Mouse (Mus musculus) adrenal gland, adult 2 months (tissue): ENCODE data around the gene Wdr73. TPM values are rescaled to one million over a fixed set of nuclear protein-coding genes. Genes with fewer than 3 reads are reported as not detected.
"Not testable (repeated sequence)": the region's sequence is repeated elsewhere in the genome, so short reads cannot be mapped to it uniquely, and the experiment has no call there.

ENCODE experiments used
- DNase-seq: peaks from one replicate; pipeline ENCODE4 v3.0.0; 2021
- long read RNA-seq: library from polyadenylated mRNA; stranded (forward); transcript quantifications from one replicate; pipeline ENCODE4 v2.0.0, GENCODE M21; 2021
- polyA plus RNA-seq: library from polyadenylated mRNA; depleted of rRNA; stranded (reverse); fragments of >200 nt; gene quantifications from 2 replicates; pipeline ENCODE4 v1.2.3, GENCODE M21; 2012; rRNA removed
- total RNA-seq, 2 experiments: library from RNA; stranded (reverse); gene quantifications; 2 replicates each; pipeline ENCODE4 v1.2.3; 2021

The Wdr73 gene
- total RNA-seq (10 to 100 TPM in 1 of 2 experiments, 1 to 10 TPM in 1; 9.5 to 24.4 TPM), polyA plus RNA-seq (9.5 and 15.8 TPM in 2 replicates)
- long read RNA-seq, transcript Wdr73-201 (8 exons, 2,114 nt) = major isoform, 10 of 24 reads
- long read RNA-seq, partial matches to known transcripts = 1 of 24 reads
- long read RNA-seq, other reads (novel, unspliced or antisense) = 8 of 24 reads

- DNase-seq = peak; percentile 94
Measured at GRCm38 (mm10) chr7:80900944-80901501, at the start of gene Wdr73. TSS of gene Wdr73 (minus strand) at chr7:80901269.

GRCm38 (mm10) chr7:80947445-80948350 lies 46.6 kb upstream of the Wdr73 start, which contains the start of gene Sec11a:
TSS of gene Sec11a (minus strand) at chr7:80947780.
- peak; percentile 95 for DNase-seq

GRCm38 (mm10) chr7:80939808-80940207 lies 38.7 kb upstream of the Wdr73 start:
- DNase-seq = no peak

- DNase-seq = not testable (repeated sequence)
Measured at GRCm38 (mm10) chr7:80937304-80937666, 36.2 kb upstream of the Wdr73 start.

GRCm38 (mm10) chr7:80936617-80937303 lies 35.7 kb upstream of the Wdr73 start:
- DNase-seq = not testable (repeated sequence)

- DNase-seq = no peak
Measured at GRCm38 (mm10) chr7:80935834-80936233, 34.8 kb upstream of the Wdr73 start.

- DNase-seq = no peak
Measured at GRCm38 (mm10) chr7:80932777-80933176, 31.7 kb upstream of the Wdr73 start.

- no peak for DNase-seq
Measured at GRCm38 (mm10) chr7:80931618-80932207, 30.6 kb upstream of the Wdr73 start.

- DNase-seq = no peak
Measured at GRCm38 (mm10) chr7:80923165-80923564, 22.1 kb upstream of the Wdr73 start.

- no peak for DNase-seq
Measured at GRCm38 (mm10) chr7:80919647-80920008, 18.6 kb upstream of the Wdr73 start.

GRCm38 (mm10) chr7:80918982-80919646 lies 18.0 kb upstream of the Wdr73 start:
- no peak for DNase-seq

- no peak for DNase-seq
Measured at GRCm38 (mm10) chr7:80917916-80918465, 16.9 kb upstream of the Wdr73 start.

- no peak for DNase-seq
Measured at GRCm38 (mm10) chr7:80912496-80912895, 11.4 kb upstream of the Wdr73 start.

- no peak for DNase-seq
Measured at GRCm38 (mm10) chr7:80911053-80911452, 10.0 kb upstream of the Wdr73 start.

GRCm38 (mm10) chr7:80904921-80905515 lies 3.9 kb upstream of the Wdr73 start, which contains the start of gene Nmb:
TSS of gene Nmb (minus strand) at chr7:80905076.
- peak; percentile 80 for DNase-seq

GRCm38 (mm10) chr7:80903625-80904422 lies 2.8 kb upstream of the Wdr73 start:
- no peak for DNase-seq

GRCm38 (mm10) chr7:80901541-80902274 lies 639 bp upstream of the Wdr73 start:
- peak; percentile 28 for DNase-seq

- no peak for DNase-seq
Measured at GRCm38 (mm10) chr7:80897721-80898120, 3.3 kb downstream of the Wdr73 start.

GRCm38 (mm10) chr7:80897134-80897533 lies 3.9 kb downstream of the Wdr73 start:
- no peak for DNase-seq
